Mouse (Mus musculus) retina, embryonic 14.5 days (tissue): ENCODE data around the gene Pum1.

Source experiments
- DNase-seq: peaks from one replicate; pipeline ENCODE4 v3.0.0-alpha.2; 2015; ENCODE audit warnings: low spot score

The Pum1 gene

DNA sequence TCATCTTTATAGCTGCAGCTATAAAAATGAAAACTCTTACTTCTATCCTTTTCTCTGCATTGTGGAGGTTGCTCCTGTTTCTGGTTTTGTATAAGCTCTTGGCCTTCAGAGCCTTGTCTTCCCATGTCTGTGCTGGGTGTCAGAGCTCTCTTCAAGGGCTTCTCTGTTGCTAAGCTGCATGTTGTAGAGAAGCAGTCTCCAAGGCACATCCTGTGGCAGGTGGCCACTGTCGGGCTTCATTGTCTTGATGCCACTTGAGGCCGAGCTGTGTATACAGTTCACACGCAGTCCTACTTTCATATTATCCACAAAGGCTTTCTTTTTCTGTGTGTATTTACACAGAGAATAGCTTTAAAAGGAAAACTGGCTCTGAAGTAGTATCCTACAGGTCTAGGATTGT, 63.0 kb downstream of the Pum1 start:
- peak; percentile 38 for DNase-seq

DNA sequence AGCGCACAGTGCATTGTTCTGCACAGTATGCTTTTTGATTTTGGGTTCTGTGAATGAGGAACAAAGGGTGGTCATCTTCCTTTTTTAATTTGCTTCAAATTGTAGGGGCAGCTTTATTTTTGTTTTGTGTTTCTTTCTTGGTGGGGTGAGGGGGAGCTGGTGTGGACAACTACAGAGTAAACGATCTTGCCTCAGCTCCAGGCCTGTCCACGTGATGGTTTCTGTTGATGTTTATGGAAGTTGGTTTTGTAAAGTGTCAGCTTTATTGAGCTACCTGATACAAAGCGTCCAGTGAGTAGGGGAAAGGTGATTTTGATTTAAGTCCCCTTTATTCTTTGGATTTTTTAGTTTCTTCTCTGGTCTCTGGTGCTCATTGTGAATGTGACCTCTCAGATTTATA, 72.8 kb downstream of the Pum1 start:
- DNase-seq: no peak

DNA sequence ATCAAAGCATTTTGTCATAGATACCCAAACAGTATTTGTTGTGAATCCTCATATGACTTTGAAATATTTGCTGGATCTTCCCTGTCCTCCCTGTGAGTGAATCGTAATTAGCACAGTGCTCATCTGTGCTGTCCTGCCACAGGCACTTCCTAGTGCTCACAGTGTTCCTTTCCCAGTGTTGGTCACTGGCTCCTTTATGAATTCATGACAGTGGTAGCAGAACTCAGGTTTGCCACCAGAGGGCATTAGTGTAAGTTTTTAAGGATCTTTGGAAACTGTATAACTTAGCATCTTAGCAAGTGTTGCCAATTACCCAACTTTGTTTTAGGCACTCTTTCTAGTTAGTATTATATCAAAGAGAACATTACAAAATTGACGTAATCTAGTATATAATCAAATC, 75.4 kb downstream of the Pum1 start:
- peak; percentile 79 for DNase-seq

DNA sequence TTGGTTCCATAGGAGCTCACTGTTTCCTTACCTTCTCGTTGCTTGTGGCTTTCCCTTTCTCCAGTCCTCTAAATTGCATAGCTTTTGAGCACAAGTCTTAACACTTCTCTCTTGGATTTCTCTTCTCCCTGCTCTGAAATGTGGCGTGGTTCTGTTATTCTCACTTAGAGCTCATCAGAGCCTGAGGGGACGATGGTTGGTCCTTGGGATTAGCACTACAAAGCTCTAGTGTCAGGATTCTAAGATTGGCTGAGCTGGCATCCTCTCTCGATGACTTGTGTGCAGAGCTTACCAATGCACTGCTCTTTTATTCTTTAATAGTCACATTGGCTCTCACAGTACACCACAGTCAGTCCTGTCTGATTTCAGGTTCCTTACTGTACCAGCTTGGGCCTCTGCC, 80.9 kb downstream of the Pum1 start:
- DNase-seq: no peak

DNA sequence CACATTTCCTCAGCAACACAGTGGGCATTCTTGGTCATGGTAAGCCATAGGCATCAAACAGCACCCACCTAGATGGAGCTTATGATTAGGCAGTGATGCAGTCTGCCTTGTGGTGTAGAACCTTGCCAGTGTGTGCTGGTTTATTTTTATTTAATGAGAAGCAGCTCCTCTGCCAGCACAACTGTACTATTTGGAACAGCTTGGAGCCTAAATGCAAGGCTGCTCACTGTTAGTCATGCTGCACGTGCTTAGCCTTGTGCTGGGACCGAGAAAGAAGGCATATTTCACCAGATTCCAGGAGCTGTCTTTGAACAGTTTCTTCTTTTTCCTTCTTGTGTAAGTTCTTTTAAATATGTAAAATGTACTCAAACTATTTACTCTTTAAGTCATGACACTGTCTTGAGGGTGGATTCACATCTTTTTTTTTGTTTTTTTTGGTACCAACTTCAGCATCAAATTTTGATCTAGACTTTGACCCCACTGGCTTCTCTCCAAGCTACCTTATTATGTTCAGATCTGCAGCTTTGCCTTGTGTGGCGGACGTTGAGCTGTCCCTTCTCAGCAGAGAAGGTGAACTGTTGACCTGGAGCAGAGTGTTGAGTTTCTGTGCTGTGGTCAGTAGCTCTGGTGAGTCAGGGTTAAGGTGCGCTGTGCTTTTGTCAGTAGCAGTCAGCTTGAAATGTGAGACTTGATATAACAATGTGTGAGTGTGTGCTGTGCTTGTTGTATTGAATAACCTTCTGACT, 82.6 kb downstream of the Pum1 start:
- DNase-seq: no peak

DNA sequence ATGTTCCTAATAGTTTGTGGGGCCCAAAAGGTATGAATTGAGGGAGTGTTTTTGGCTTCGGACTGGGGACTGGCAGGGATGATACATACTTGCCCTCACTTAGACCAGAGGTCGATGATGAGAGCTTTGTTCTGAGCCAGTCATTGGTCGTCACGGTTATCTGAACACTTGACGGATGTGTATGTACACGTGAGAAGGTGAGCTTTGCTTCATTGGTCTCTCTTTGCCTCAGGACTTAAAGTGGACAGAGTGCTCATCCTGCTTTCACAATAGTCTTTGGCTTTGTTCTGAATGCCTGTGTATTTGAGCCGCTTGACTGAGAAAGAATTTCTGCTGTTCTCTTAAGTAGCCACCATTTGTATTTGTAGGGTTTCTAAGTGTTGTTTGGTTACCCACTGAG, 86.4 kb downstream of the Pum1 start:
- no peak for DNase-seq

DNA sequence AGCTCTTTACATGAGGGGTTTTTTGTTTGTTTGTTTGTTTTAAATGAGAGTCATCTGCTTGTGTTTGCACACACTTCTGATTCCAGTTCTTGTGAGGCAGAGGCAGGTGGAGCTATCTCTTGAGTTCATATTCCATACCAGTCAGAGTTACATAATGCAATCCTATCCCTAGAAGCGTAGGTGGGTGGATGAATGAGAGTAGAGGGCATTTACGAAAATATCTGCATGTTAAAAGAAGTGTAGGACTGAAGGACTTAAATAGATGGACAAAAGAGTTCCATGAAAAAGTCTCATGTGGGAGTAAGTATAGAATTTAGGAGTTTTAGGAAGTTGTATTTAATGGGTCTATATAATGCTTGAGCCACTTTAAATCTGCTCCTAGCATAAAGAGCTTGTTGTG, 88.8 kb downstream of the Pum1 start:
- DNase-seq: no peak

DNA sequence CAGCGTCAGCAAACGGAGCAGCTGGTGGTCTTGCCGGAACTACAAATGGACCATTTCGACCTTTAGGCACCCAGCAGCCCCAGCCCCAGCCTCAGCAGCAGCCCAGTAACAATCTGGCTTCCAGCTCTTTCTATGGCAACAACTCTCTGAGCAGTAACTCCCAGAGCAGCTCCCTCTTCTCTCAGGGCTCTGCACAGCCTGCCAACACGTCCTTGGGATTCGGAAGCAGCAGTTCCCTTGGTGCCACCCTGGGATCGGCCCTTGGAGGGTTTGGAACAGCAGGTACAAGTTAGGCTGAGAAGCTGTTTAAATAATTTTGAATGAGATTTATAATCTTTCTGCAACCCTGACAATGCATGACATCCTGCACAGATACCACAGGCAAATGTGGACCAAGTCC, 89.5 kb downstream of the Pum1 start:
- no peak for DNase-seq

DNA sequence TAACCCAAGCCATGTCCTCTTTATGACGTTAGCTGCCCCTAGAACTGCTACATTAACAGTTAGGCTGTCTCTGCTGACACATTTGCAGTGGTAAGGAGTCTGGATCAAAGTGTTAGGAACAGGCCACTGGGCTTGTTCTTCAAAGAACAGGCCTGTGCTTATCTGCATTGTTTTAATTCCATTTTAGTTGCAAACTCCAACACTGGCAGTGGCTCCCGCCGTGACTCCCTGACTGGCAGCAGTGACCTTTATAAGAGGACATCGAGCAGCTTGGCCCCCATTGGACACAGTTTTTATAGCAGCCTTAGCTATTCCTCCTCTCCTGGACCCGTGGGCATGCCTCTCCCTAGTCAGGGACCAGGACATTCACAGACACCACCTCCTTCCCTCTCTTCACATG, 90.6 kb downstream of the Pum1 start:
- no peak for DNase-seq

DNA sequence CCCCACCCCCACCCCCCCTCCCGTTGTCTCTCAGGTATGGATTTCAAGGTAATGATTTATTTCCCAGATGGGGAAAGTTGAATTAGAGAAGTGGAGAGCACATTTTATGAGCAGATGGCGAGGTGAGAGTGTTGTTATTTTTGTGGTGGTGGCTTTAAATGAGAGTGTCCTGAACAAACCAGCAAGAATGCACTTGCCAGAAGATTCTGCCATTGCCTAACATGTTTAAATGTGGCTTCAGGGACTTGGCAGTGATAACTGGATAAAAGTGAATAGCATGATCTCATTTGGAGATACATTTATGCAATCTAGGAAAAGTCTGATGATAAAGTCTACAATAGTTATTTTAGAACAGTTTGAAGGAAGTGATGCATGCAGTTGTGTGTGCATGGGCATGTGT, 91.7 kb downstream of the Pum1 start:
- DNase-seq: no peak

DNA sequence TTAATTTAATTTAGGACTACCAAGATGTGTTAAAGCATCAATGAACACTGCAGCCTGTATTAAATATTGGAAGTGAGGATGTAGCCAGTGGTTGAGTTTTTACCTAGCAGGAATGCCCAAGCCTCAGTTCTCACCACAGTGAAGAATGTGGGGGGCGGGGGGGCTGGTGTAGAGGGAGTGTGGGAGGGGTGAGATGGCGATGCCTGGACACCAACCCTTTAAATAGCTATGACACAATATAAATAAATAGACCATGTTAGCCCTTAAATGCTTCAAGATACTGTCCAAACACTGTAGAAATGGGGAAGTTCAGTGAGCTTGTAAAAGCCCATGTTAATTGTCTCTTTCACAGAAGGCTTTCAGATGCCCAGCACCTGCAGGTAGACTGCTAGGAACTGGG, 96.8 kb downstream of the Pum1 start:
- DNase-seq: no peak

DNA sequence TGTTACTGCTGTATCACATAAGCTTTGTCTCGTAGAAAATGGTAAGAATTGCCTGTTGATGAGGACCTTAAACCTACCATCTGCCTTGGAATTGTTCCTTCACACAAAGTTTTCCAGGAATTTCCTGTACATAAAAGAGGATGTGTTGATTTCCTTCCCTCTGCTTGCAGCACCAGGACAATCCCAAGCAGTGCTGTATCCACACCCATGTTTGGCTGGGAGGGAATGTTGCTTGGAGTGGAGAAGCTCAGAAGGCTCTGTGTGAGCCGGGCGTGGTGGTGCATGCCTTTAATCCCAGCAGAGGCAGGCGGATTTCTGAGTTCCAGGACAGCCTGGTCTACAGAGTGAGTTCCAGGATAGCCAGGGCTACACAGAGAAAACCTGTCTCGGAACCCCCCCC, 98.7 kb downstream of the Pum1 start:
- no peak for DNase-seq

DNA sequence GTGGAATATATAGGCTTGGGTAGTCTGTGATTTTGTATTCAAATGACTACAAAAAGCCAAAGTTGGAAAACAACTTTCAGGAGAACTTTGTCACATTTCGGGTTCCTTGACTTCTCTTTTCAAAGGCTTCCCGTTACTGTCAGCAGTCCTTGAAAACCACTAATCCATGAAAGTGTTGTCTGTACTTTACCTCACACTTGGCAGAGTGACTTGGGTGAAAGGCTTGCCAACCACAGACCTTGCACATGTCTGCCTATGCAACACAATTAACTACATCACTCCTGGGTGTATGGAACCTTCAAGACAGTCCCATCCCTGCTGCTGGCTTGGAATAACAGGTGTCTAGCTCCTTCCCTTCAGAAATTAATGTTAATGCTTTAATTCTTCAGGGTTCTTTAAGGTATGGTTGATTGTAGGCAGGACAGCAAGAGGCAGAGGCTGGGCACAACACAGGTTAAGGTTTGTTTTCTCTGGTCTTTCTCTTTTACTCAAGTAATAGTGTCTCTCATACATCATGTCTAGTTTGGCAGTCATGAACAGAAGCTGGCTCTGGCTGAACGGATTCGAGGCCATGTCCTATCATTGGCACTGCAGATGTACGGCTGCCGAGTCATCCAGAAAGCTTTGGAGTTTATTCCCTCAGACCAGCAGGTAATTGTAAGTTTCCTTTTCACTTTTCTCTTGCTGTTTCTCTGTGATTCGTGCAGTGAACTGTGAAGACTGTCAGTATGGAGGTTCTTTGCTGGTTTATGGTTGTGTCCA, 102.5 kb downstream of the Pum1 start:
- DNase-seq: no peak

DNA sequence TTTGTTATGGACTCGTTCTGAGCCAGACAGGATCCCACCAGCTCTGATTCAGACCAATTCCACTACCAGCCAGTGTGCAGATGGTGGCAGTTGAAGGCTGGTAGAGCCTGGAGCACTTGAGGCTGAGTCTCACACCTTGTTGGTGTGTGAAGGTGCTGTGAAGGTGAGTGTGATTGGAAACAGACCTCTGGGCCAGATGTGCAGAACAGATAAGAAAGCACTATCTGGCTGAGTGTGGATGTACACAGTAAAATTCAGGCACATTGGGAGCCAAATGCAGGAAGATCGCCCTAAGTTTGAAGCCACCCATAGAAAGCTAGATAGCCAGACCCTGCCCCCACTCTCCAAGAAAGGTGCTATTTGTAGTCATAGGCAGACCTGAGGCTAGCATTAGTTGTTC, 103.3 kb downstream of the Pum1 start:
- no peak for DNase-seq

DNA sequence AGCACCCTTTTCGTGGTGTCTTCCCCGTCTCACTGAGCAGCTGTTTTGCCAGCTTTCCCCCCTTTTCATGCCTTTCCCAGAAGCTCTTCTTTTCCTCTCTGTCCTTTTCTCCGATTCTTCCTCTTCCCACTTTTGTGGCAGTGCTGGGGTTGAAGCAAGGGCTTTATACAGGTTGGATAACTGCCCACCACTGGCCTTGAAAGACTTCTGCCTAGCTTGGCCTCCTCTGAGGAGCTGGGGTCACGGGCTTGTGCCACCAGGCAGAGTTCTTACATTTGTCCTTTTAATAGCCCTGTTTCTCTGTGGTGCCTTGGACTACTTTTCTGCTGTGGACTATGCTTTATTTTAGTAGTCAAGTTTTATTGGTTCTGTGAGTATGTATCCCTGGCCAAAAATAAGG, 103.8 kb downstream of the Pum1 start:
- DNase-seq: no peak

DNA sequence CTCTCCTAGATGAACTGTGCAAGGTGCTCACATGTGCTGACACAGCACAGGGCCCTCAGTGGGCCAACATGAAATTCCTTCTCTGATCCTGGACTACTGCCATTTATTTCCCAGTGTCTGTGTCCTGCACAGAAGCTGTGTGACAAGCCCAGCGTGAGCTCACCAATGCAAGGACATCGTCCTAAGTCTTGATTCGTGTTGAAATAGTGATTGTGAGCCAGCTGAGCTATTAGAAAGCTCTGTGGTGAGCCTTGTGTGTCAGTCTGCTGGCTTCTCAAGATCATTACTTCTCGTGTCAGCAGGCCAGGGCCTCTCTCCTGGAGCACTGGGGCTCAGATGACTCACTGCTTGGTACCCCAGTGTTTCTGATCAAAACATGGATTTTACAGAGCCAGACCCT, 110.8 kb downstream of the Pum1 start:
- no peak for DNase-seq

DNA sequence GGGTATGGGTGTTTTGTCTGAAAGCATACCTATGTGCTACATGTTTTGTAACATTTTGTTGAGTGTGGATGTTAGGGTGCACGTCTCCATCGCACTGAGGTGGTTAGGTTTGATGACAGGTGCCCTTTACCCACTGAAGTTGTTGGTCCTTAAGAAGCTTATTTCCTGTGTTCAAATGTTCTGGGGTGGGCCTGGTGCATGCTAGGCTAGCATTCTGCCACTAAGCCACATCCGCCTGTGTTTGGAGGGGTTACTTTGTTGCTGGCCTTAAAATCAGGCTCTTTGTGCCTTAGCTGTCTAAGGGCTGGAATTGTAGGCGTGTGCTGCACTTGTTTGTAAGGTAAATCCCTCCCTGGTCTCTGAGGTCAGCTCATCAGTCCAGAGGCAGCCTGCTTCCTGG, 111.7 kb downstream of the Pum1 start:
- no peak for DNase-seq

DNA sequence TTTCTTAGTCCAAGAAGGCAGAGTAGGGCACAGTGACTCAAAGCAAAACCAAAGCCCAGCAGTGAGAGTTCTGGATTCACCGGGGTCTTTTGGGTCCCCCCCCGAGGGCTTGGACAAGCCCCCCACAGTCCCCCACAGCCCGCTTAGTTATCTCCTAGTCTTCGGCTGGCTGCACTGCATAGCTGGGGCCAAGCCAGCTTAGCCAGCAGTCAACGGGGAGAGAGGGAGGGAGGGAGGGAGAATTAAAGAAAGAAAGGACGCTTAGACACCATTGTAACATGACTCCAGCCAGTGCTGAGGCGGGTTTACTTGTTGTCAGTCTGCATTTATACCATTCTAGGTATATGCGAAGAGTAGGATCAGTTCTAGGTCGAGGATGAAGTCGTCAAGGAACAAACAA, 114.5 kb downstream of the Pum1 start:
- DNase-seq: no peak

DNA sequence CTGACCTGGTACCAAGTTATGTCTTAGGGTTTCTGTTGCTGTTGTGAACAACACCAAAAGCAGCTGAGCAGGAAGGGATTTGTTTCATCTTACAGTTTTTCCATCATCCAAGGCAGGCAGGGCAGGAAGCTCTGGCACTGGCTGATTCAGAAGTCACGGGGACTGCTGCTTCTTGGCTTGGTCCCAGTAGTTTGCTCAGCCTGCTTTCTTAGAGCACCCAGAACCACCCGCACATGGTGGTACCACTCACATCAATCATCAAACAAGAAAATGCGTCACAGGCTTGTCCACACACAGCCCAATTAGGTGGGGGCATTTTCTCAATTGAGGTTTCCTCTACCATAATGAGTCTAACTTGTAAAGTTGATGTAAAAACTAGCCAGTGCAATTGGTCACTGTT, 115.9 kb downstream of the Pum1 start:
- DNase-seq: no peak

DNA sequence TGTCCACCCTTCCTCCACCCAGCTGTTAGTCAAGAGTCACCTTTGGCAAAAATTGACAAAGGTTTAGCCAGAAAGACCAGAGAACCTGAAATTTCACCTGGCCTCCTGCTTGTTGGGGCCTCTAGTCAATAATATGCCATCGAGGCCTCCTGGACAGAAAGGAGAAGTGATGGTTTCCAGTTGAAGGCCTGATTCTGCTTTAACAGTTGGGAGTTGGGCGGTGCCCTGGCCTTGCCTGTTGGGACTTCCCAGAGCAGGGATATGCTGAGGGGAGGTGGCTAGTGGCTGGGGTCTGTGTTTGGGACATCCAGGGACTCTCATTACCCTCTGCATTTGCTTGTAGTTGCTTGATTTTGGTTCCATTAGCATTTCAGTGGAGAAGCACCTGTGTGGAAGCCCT, 119.4 kb downstream of the Pum1 start:
- DNase-seq: no peak

DNA sequence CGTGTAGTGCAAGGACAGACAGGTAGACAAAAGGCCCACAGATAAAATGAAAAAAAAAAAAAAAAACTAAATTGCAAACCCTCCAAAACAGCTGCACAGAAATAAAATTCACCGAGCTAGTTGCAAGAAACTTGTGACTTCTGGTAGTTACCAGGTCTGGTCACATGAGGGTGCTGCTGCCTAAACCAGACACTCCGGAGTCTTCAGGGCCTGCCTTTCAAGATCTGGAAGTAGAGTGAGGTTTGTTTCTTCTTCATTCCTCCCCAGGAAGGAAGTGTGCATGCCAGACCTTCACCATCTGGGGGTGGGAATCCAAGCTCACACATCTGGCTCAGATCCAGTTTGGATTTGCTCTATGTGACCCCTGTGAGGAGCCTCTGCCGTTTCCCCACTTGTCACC, 121.6 kb downstream of the Pum1 start:
- DNase-seq: peak; percentile 73

DNA sequence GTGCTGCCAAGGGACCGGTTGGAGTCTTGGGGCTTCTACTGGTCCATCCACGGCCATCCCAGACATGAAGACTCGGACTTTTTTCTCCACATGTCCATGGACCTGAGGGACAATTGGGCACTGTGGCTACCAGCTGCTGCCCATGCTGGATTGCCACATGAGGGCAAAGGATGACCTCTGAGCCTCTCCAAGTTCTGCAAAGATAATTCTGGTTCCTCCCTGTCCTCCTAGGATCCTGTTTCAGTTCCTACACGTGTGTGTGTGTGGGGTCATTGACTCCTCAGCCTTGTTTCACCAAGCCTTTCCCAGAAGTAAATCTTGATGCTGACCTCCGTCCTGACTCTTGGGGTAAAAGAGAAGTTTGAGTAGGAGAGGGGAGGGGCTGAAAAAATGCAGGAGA, 124.4 kb downstream of the Pum1 start:
- DNase-seq: no peak

DNA sequence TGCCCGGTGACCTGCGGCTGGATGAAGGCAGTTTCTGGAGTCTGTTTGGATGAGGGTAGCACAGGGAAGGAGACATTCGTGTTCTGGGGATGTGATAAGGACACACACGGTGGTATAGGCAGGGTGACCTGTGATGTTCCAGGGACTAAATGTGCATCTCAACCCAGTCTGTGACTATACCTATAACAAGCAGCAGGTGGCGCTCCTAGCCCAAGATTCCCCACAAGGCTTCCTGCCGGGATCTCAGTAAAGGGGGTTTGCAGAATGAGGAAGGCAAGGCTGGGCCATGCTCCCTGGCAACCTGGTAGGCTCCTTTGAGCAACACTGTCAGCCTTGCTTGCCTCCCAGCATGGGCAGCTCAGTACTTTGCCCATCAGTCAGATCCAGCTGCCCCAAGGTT, 127.1 kb downstream of the Pum1 start:
- peak; percentile 94 for DNase-seq

DNA sequence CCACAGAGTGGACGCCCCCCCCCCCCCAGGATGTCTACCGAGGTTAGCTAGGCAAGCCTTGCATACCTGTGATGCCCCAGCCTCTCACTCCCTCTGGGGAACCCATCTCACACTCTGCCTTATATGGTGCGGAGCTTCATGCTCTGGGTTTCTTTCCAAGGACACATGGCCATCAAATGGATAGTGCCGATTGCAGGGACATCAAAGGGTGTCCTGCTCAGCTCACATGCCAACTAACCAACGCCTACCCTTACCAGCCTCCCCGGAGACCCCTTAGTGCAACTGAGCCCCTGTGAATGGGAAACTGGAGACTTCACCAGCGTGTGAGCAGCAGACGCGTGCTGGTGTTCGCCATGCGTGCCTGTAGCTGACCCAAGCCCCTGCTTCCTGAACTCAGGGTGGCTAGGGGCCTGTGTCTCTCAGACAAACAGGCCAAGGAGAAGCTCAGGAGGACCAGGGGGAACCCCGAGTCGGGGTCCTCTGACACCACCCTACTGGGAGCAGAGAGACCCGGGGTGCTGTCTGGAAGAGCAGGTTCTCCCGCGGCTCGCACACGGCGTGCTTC, 128.8 kb downstream of the Pum1 start:
- DNase-seq: peak; percentile 49
